Mouse (Mus musculus): ENCODE results near the gene Prpf6. TPM values are rescaled to one million over a fixed set of nuclear protein-coding genes. Genes with fewer than 3 reads are reported as not detected.
A peak's percentile ranks its signal among the peaks of the same experiment; 100 is the strongest.

Gene Prpf6
- total RNA-seq, 4 experiments from 2014 or later, result 28.8 to 35.0 (median 32.6) TPM

GRCm38 (mm10) chr2:181579681-181580080 lies 12.0 kb upstream of the Prpf6 start:
- no peak for DNase-seq (ENCODE audit: low spot score in 2 of 2)

GRCm38 (mm10) chr2:181580131-181580772 lies 11.4 kb upstream of the Prpf6 start:
- no peak for DNase-seq (ENCODE audit: low spot score in 2 of 2)

- DNase-seq (ENCODE audit: low spot score in 2 of 2), result peak; percentile 64 to 72
Observed at GRCm38 (mm10) chr2:181581016-181581401, 10.7 kb upstream of the Prpf6 start.

- peak; percentile 68 to 74 for DNase-seq (ENCODE audit: low spot score in 2 of 2)
Observed at GRCm38 (mm10) chr2:181581402-181582120, 10.1 kb upstream of the Prpf6 start.

GRCm38 (mm10) chr2:181582358-181582757 lies 9.3 kb upstream of the Prpf6 start:
- peak in 1 of 2 experiments; percentile 2 for DNase-seq (ENCODE audit: low spot score in 2 of 2)

GRCm38 (mm10) chr2:181582939-181583338 lies 8.7 kb upstream of the Prpf6 start:
- peak in 1 of 2 experiments; percentile 1 for DNase-seq (ENCODE audit: low spot score in 2 of 2)

GRCm38 (mm10) chr2:181583460-181584257 lies 8.0 kb upstream of the Prpf6 start:
- DNase-seq (ENCODE audit: low spot score in 2 of 2), result peak in 1 of 2 experiments; percentile 1

- DNase-seq (ENCODE audit: low spot score in 2 of 2), result peak in 1 of 2 experiments; percentile 1
Observed at GRCm38 (mm10) chr2:181584411-181584942, 7.2 kb upstream of the Prpf6 start, which contains the start of gene Uckl1. Gene Uckl1 (minus strand): TSS chr2:181584892.

GRCm38 (mm10) chr2:181585506-181585905 lies 6.2 kb upstream of the Prpf6 start:
- DNase-seq (ENCODE audit: low spot score in 2 of 2), result no peak

- no peak for DNase-seq (ENCODE audit: low spot score in 2 of 2)
Observed at GRCm38 (mm10) chr2:181586124-181586523, 5.5 kb upstream of the Prpf6 start.

- DNase-seq (ENCODE audit: low spot score in 2 of 2), result no peak
Observed at GRCm38 (mm10) chr2:181587796-181588195, 3.9 kb upstream of the Prpf6 start.

GRCm38 (mm10) chr2:181588229-181588780 lies 3.4 kb upstream of the Prpf6 start:
- DNase-seq (ENCODE audit: low spot score in 2 of 2), result no peak

GRCm38 (mm10) chr2:181589011-181589731 lies 2.5 kb upstream of the Prpf6 start:
- no peak for DNase-seq (ENCODE audit: low spot score in 2 of 2)

- DNase-seq (ENCODE audit: low spot score in 2 of 2), result no peak
Observed at GRCm38 (mm10) chr2:181589732-181590105, 1.9 kb upstream of the Prpf6 start.

- no peak for DNase-seq (ENCODE audit: low spot score in 2 of 2)
Observed at GRCm38 (mm10) chr2:181590471-181590870, 1.2 kb upstream of the Prpf6 start.

- DNase-seq (ENCODE audit: low spot score in 2 of 2), result peak; percentile 44 to 60
Observed at GRCm38 (mm10) chr2:181592231-181593041, 768 bp downstream of the Prpf6 start, which contains the start of gene Zfp512b. Gene Zfp512b (minus strand): TSS chr2:181592803.

GRCm38 (mm10) chr2:181593042-181593421 lies 1.4 kb downstream of the Prpf6 start:
- DNase-seq (ENCODE audit: low spot score in 2 of 2), result no peak

- no peak for DNase-seq (ENCODE audit: low spot score in 2 of 2)
Observed at GRCm38 (mm10) chr2:181593937-181594336, 2.3 kb downstream of the Prpf6 start.

GRCm38 (mm10) chr2:181594946-181595696 lies 3.5 kb downstream of the Prpf6 start:
- no peak for DNase-seq (ENCODE audit: low spot score in 2 of 2)

Data from gastrocnemius, adult 8-10 months (tissue).